Mouse (Mus musculus): Measurements from ENCODE around the gene Slc37a1. TPM values are rescaled to one million over a fixed set of nuclear protein-coding genes. Genes with fewer than 3 reads are reported as not detected.

The Slc37a1 gene
- polyA plus RNA-seq, 1 experiment: not detected

DNA sequence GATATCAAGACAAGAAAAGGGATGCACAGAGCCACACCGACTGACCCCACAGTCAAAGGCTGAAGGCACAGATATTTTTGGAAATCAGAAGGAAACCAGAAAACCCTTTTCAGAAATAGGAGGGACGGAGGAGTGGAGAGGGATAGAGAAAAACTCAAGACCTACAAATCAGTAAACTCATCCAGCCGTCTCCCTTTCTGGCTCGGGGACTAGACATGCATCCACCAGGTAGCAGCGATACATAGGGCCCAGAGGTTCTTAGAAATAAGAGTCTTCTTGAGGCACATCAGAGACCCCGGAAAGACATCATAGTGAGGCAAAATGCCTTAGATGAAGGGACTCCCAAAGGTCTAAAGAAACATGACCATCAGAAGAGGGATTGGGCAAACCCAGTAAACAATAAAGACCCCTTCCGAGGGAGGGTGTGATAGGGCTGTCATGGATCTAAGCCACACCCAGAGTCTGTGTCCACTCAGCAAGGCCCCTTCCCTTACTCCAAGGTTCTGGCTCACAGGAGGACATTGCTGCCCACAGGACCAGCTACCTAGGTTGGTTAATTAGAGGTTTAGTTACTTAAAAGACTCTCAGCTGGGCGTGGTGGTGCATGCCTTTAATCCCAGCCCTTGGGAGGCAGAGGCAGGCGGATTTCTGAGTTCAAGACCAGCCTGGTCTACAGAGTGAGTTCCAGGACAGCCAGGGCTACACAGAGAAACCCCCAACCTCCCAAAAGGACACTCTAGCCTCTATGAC, 14.0 kb upstream of the Slc37a1 start:
- TF ChIP-seq POLR2A (IDR thresholded peaks at IDR 0.05; ENCODE audit: insufficient read depth, low read depth, low read length) (no peak), CTCF (IDR thresholded peaks at IDR 0.05; ENCODE audit: insufficient read depth, low read depth, low read length) (no peak)
- Histone ChIP-seq H3K4me1 (ENCODE audit: control insufficient read depth, insufficient read depth, low read length) (peaks cover 12% of the 10 kb centered on the region), H3K4me3 (ENCODE audit: insufficient read depth, low read depth, low read length) (no peak overlapping the region), H3K27ac (ENCODE audit: insufficient read depth, low read depth, low read length) (no peak overlapping the region)
- 91% methylated on average over 9 of the region's 9 CpGs for WGBS

DNA sequence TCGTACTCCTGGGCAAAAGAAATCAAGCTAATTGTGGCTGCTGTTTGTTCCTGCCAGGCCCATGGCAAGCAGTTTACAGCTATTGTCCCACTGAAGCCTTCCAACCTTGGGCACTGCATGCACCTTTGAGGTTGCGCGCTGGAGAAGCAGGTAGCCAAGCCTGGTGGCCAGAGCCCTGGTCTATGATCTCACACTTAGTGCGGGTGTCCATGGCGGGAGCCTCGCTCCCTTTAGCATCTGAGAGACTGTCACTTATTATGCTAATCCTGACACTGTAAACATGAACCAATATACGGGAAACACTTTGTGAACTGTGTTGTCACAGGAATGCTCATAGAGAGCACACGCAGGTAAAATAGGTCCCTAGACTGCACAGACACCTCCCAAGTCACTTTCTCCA, 13.0 kb upstream of the Slc37a1 start:
- H3K27ac ChIP-seq (ENCODE audit: insufficient read depth, low read depth, low read length): no peak overlapping the region
- peaks cover 21% of the 10 kb centered on the region for H3K4me1 ChIP-seq (ENCODE audit: control insufficient read depth, insufficient read depth, low read length)

DNA sequence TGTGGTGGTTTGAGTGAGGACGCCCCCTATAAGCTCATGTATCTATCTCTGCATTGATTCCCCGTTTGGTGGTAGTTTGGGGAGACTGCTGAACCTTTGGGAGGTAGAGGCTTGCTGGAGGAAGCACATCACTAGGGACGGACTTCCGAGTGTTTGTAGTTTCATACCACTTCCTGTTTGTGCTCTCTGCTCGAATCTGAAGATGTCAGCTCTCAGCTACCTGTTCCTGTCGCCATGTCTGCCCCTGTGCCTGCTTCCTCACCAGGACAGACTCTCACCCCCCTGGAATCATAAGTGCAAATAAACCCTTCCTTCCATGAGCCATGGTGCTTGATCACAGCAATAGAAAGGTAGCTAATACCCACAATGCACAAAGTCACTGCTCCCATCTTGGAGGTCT, 11.4 kb upstream of the Slc37a1 start:
- Histone ChIP-seq H3K27ac (ENCODE audit: insufficient read depth, low read depth, low read length) (no peak overlapping the region), H3K4me3 (ENCODE audit: insufficient read depth, low read depth, low read length) (no peak overlapping the region), H3K4me1 (ENCODE audit: control insufficient read depth, insufficient read depth, low read length) (peaks cover 22% of the 10 kb centered on the region)
- TF ChIP-seq CTCF (IDR thresholded peaks at IDR 0.05; ENCODE audit: insufficient read depth, low read depth, low read length) (no peak), POLR2A (IDR thresholded peaks at IDR 0.05; ENCODE audit: insufficient read depth, low read depth, low read length) (no peak)
- WGBS: 80% methylated on average over 6 of the region's 6 CpGs

More for the DNA sequence above, 13.0 kb upstream of the Slc37a1 start:
- H3K4me3 ChIP-seq (ENCODE audit: insufficient read depth, low read depth, low read length): no peak overlapping the region
- WGBS: 91% methylated on average over 8 of the region's 8 CpGs
- TF ChIP-seq POLR2A (IDR thresholded peaks at IDR 0.05; ENCODE audit: insufficient read depth, low read depth, low read length) (no peak), CTCF (IDR thresholded peaks at IDR 0.05; ENCODE audit: insufficient read depth, low read depth, low read length) (no peak)

DNA sequence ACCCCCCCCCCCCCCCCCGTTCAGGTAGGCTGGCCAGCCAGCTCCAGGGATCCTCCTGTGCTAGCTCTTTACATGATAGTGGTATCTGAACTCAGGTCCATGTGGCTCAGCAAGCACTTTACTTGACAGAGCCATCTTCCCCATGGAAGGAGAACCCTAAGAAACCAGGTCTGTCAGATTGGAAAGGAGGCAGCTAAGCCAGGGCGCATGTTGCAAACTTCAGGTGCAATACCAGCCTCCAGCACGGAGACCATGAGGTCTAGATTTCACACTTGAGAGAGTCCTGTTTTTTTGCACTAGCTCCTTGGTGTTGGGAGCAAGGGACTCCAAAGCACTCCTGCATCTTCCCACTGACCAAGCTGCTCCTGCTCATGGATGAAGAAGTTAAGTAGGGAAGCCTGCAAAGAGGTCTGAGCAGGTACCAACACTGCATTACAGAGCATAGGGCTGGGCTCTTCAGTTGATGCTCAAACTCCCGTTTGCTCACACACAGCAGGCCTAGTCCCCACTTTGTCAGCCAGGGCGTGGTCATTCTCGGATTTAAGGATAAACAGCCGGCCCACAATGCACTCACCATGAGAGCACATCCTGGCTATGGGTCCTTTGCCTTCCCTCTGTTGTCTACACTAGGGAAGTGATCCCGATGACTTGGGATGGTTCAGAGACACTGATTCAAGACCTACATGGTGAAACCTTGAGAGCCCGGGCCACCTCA, 10.2 kb upstream of the Slc37a1 start:
- Histone ChIP-seq H3K27ac (ENCODE audit: insufficient read depth, low read depth, low read length) (no peak overlapping the region), H3K4me3 (ENCODE audit: insufficient read depth, low read depth, low read length) (peak overlapping the region; percentile 45), H3K4me1 (ENCODE audit: control insufficient read depth, insufficient read depth, low read length) (peaks cover 22% of the 10 kb centered on the region)
- TF ChIP-seq CTCF (IDR thresholded peaks at IDR 0.05; ENCODE audit: insufficient read depth, low read depth, low read length): no peak
- no peak for TF ChIP-seq POLR2A (IDR thresholded peaks at IDR 0.05; ENCODE audit: insufficient read depth, low read depth, low read length)
- WGBS: 35% methylated on average over 9 of the region's 9 CpGs

DNA sequence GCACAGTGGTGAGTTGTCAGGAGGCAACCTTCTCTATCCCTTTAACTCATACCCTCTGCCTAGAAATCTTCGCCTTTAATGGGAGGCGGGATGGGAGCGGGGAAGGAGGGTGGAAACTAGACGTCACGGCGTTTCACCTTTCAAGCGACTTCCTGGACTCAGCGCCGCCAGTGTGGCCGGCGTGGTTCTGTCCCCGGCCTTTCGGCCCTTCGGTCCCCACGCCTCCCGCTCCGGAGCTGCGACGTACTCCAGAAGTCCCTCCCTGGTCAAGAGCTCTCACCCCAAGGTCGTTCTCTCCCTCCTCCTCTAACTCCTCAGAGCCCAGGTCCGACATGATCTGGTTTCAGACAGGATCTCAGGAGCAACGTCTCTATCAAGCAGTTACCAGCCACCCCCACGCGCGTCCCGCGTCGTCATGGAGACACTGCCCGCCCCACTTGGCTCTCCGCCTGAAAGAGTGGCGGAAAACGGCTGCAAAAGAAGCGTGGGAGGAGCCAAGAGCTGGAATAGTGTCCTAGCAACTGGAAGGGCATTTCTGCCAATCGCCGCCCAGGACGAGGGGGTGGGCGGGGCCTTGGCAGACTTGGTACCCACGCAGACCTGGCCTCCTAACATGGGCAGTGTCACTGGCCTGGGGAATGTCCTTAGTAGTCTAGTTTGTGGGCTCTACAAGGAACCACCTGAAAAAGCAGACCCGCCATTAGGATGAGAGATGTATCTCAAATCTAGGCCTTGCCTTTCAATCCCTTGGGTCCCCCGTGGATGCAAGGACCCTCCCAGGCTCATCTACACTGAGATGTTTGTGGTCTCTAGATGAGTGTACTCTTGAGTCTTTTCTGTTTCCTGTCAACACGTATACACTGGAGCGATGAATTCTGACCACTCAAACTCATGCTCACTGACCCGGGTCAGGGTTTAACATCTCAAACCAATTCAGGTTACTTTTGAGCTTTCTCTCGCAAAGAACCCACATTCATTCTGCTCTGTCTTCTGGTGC, 9.4 kb upstream of the Slc37a1 start, which contains the start of gene Rsph1:
TSS of gene Rsph1 (minus strand) at position 462 of the 997 bp plus-strand sequence.
- Histone ChIP-seq H3K4me1 (ENCODE audit: control insufficient read depth, insufficient read depth, low read length) (peaks cover 22% of the 10 kb centered on the region), H3K4me3 (ENCODE audit: insufficient read depth, low read depth, low read length) (peak within 1 kb of the TSS; percentile 45), H3K27ac (ENCODE audit: insufficient read depth, low read depth, low read length) (no peak within 1 kb of the TSS)
- no peak for TF ChIP-seq CTCF (IDR thresholded peaks at IDR 0.05; ENCODE audit: insufficient read depth, low read depth, low read length)
- no peak for TF ChIP-seq POLR2A (IDR thresholded peaks at IDR 0.05; ENCODE audit: insufficient read depth, low read depth, low read length)
- WGBS: 10% methylated on average over 44 of the region's 44 CpGs

DNA sequence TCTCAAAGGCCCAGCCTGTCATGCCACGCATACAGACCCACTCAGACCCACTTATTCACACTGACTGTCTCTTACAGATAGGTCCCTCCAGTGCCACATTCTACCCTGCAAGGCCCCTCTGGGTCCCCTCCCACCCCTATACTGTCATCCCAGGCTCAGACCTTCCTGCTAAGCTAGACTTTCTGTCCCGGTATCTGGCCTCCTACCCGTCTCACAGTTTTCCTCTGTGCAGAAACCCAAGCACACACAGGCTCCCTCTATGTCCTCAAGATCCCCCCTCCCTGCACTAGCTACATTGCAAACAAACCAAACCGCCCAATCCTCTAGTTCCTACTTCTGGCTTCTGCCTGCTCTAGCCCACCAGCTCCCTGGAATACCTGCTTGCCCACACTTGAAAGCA, 8.7 kb upstream of the Slc37a1 start:
- Histone ChIP-seq H3K4me1 (ENCODE audit: control insufficient read depth, insufficient read depth, low read length) (peaks cover 26% of the 10 kb centered on the region), H3K27ac (ENCODE audit: insufficient read depth, low read depth, low read length) (no peak overlapping the region), H3K4me3 (ENCODE audit: insufficient read depth, low read depth, low read length) (no peak overlapping the region)
- WGBS: 76% methylated on average over 4 of the region's 4 CpGs
- no peak for TF ChIP-seq CTCF (IDR thresholded peaks at IDR 0.05; ENCODE audit: insufficient read depth, low read depth, low read length)
- TF ChIP-seq POLR2A (IDR thresholded peaks at IDR 0.05; ENCODE audit: insufficient read depth, low read depth, low read length): no peak

DNA sequence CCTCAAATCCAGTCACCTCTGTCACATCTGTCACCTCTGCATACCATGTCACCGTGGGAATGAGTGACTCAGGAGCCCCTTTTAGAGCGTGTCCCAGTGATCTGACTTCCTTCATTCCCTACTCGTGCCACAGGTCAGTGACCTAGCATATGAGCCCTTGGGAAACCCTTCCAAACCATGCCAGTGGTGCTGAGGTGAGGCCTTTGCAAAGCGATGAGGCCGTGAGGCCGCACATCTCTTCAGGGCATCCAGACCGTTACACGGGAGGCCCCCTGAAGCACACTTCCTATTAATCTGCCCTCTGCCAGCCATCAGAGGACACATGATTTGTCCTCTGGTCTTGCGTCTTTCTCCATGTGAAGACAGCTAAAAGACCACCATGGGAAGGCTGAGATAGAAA, 7.1 kb upstream of the Slc37a1 start:
- WGBS: 94% methylated on average over 9 of the region's 9 CpGs
- H3K4me3 ChIP-seq (ENCODE audit: insufficient read depth, low read depth, low read length): no peak overlapping the region
- peaks cover 26% of the 10 kb centered on the region for H3K4me1 ChIP-seq (ENCODE audit: control insufficient read depth, insufficient read depth, low read length)

DNA sequence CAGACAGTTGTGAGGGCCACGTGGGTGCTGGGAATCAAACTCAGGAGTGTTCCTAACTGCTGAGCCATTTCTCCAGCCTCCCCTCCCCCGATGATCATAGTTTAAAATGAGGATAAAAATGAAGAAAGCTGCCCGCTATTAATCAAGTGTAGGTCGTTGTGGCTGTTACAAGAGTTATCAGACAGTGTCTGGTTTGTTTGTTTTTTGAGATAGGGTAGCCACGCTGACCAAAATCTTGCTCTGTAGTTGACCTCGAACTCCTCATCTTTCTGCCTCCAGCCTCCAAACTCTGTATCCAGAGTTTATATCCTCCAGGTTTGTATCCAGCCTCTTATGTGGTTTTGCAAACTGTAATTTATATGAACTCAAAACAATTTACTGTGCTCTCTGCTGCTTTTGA, 6.3 kb upstream of the Slc37a1 start:
- WGBS: 91% methylated on average over 6 of the region's 6 CpGs
- H3K4me1 ChIP-seq (ENCODE audit: control insufficient read depth, insufficient read depth, low read length): peaks cover 26% of the 10 kb centered on the region
- no peak overlapping the region for H3K4me3 ChIP-seq (ENCODE audit: insufficient read depth, low read depth, low read length)
- TF ChIP-seq CTCF (IDR thresholded peaks at IDR 0.05; ENCODE audit: insufficient read depth, low read depth, low read length) (no peak), POLR2A (IDR thresholded peaks at IDR 0.05; ENCODE audit: insufficient read depth, low read depth, low read length) (no peak)
- H3K27ac ChIP-seq (ENCODE audit: insufficient read depth, low read depth, low read length): no peak overlapping the region

More for the DNA sequence above, 7.1 kb upstream of the Slc37a1 start:
- TF ChIP-seq POLR2A (IDR thresholded peaks at IDR 0.05; ENCODE audit: insufficient read depth, low read depth, low read length) (no peak), CTCF (IDR thresholded peaks at IDR 0.05; ENCODE audit: insufficient read depth, low read depth, low read length) (no peak)
- no peak overlapping the region for H3K27ac ChIP-seq (ENCODE audit: insufficient read depth, low read depth, low read length)
